Mouse (Mus musculus): Measurements from ENCODE around the gene Rel.
A peak's percentile ranks its signal among the peaks of the same experiment; 100 is the strongest.
"Not testable (repeated sequence)": the region's sequence is repeated elsewhere in the genome, so short reads cannot be mapped to it uniquely, and the experiment has no call there.

The Rel gene

DNA sequence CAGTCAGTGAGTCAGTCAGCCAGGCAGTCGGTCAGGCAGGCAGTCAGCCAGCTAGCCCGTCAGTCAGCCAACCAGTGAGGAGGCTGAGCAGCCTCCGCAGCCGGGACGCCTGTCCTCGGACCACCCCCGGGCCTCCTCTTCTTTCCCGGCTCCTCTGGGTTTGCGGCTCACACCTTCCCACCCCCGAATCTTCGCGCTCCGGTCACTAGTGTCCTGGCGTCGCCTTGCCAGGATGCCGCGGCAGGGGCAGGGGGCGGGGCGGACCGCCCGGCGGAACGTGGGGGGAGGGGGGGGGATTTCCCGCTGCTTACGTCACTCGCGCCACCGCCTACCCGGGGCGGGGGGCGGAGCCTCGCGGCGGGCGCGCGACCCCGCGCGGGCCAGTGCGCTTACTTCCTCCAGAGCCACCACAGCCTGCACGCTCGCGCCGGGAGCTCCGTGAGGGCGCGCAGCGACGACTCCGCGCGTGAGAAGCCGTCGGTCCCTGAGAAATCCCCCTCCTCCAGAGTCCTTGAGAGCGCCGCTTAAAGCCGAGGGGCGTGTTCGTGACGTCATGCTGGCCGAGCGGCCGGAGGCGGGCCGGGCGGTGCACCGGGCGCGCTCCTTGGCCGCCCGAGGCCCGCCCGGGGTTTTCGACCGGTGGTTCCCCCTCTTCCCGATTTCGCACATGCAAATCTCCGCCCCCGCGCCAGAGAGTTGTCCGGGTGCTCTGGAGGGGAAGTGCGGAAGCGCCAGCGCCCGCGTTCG lies at the start of gene Rel:
Gene Rel, minus strand, starts transcription at position 211 of the 747 bp plus-strand sequence.
- peak; percentile 72 for DNase-seq (ENCODE audit: low read depth)

DNA sequence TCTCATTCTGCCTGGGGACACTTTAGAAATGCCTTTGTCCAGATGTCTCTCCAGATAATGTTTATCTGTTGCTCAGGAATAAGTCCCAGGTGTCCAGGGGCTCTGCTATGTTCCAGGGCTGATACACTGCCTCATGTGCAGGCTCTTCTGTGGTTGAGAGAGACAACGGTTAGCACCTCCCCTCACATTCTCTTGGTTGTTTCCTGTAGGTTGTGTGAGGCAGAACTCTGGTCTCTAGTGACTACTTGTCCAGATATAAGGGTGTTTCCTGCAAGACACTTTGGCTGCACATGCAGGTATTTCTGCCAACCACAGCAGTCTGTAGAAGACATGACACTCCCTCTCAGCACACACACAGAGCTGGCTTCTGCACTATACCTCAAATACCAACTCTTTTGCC lies 48.0 kb upstream of the Rel start:
- no peak for DNase-seq (ENCODE audit: low read depth)

DNA sequence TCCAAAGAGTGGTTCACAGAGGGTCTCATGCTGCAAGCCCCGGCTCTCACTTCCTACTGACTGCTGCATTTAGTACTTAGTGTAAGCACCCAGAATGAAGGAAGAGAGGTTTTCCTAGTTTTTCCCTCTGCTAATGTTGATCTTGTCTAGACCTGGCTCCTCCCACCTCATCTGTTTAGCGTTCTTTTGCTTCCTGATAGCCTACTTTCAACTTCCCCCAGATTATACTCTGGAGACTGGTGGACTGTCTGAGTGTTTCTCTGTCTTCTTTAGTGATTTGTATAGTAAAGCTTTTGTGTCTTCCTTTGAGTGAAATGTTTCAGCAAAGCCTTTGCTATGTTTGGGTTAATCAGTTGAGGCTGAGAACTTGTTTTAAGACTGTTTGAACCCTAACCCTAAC lies 40.0 kb upstream of the Rel start:
- DNase-seq (ENCODE audit: low read depth), result no peak

DNA sequence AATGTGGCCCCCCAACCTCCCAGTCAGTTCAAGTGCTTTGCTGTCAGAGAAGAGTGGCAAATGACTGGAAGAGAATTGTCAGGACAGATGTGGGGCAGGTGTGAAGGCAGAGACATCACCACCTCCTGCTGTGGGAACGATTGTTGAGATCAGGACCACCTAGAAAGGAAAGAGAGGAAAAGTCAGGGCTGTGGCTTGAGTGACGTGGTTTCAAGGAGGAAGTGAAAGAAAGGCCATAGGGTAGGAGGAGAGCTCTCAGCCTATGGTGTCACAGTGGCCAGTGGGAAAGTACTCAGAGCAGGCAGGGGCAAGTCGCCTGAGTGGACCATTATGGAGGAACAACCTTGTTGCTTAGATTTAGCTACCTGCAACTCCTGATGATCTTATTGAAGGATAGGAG lies 34.9 kb upstream of the Rel start:
- DNase-seq (ENCODE audit: low read depth), result no peak

DNA sequence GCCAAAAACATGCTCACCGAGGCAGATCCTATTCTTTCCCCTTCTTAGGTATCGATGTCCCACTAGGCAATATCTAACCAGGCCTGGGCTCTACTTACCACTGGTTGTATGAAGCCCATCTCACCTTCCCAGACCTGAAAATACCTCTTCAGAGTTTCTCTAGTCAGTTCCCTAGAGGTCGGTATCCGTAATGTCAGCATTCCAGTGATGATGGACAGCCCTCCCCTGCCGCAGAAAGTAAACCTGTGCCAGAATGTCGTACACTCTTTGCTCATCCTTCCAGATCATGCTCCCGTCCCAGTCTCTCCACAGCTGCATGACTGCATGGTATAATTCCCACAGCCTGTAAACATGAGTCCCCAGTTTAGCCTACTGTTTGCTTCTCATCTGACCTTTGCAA lies 32.4 kb upstream of the Rel start:
- no peak for DNase-seq (ENCODE audit: low read depth)

DNA sequence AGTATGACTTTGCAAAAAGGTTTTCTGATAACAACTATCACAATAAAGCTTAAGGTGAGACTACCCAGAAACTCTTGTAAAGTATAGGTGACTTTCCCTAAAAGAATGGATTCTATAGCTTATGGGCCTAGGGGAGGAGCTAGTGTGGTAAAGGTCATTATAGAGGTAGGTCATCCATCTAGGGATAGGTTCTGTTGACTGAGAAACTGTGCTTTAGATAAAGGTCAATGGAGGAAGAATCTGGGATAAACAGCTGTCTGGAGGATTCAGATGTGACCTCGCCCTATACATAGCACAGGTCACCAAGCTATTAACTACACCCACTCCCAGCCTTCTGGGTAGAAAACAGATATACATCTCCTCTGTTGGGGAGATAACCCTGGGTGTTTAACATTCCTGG lies 31.5 kb upstream of the Rel start:
- no peak for DNase-seq (ENCODE audit: low read depth)

DNA sequence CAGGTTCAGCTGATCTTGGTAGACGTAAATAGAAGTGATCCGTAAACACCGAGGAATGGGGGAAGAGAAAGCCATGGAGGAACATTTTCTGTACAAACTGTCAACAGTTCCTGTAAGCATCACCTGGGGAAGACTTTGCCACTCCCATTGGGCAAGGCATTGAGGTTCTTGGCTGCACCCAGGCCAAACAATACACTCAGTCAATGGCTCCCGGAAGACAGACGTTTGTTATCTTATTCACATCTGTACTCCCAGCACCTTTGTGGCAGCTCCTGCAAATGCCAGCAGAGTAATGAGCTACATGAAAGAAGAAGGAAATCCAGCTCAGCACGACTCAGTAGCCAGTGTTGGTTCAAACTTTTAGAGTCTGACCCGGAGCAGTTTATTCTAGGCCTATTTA lies 31.1 kb upstream of the Rel start:
- DNase-seq (ENCODE audit: low read depth), result no peak

DNA sequence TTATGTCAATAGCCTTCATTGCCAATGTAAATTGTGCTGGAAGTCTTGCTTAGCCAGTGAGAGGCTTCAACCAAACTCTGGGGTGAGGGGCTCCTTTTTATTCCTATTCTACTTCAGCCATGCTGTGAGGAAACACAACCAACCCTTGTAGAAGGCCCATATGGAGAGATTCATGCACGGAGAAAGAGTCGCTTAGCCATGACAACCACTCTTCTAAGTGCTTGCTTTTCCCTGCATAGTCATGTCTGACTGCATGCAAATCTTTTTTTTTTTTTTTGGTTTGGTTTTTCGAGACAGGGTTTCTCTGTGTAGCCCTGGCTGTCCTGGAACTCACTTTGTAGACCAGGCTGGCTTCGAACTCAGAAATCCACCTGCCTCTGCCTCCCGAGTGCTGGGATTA lies 12.9 kb upstream of the Rel start:
- not testable (repeated sequence) for DNase-seq (ENCODE audit: low read depth)

DNA sequence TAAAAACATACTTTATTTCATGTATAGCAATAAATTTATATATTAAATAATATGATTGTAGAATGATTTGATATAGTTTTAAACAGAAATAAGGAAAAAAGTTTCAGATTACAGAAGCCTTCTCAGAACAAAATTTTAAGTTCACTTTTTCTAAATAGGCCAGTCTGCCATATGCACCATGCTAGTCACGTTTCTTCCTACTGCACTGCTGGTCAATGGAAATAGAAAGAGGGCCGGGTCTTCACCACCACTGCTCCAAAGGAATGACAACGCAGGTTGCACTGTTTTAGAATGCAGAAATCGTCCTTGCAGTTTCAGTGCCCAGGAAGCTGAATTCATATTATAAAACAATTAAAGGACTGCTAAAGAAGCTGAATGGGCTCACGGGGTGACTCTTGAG lies 12.3 kb upstream of the Rel start:
- DNase-seq (ENCODE audit: low read depth), result no peak

DNA sequence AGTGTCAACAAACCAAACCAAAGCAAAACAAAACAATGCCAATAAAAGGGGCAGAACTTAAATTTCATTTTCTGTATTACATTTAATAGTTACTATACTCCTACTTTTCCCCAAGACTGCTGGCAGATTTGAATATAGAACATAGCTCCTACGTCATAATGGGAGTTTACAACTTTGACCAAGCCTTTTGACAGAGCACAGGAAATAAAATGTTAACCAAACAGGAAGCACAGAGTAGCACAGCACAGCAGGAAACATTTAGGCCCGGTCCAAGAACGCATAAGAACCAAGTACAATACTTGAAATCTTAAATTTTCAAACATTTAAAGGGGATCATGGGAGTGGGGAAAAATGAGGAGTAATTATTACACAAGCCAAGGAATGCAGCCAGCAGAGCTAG lies 11.3 kb upstream of the Rel start:
- no peak for DNase-seq (ENCODE audit: low read depth)

DNA sequence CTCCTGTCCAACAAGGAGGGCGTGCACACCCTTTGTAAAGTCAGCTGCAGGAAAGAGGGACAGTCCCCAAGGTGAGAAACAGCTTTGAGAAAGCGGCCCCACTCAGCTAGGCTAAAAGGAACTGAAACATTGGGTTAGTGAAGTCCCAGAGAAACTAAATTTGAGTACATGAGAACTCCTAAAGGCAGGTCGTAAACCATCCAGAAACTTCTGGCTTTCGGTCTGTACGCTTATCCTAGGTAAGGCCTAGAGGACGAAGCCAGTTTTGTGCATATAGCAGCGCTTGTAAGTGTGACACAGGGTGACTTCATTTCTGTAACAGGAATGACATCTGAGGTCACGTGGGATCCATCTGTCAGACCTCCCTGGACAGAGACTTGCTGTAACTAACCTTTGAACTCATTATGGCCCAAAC lies 8.0 kb upstream of the Rel start:
- DNase-seq (ENCODE audit: low read depth), result no peak

DNA sequence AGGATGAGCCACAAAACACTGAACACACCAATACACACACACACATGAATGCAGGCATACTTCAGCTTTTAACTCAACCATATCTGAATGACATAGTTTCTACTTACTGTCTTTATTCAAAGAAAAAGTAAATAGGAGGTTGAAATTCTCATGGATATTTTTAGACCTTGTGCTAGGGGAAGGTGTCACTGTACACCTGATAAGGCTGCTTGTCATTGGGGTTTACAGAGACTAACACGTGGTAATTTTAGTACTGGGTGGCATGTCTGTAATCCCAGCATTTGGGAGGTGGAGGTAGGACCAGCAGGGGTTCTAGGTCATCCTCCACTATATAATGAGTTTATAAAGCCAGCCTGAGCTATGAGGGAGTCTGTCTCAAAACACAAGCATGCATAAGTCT lies 1.7 kb upstream of the Rel start:
- DNase-seq (ENCODE audit: low read depth), result no peak

DNA sequence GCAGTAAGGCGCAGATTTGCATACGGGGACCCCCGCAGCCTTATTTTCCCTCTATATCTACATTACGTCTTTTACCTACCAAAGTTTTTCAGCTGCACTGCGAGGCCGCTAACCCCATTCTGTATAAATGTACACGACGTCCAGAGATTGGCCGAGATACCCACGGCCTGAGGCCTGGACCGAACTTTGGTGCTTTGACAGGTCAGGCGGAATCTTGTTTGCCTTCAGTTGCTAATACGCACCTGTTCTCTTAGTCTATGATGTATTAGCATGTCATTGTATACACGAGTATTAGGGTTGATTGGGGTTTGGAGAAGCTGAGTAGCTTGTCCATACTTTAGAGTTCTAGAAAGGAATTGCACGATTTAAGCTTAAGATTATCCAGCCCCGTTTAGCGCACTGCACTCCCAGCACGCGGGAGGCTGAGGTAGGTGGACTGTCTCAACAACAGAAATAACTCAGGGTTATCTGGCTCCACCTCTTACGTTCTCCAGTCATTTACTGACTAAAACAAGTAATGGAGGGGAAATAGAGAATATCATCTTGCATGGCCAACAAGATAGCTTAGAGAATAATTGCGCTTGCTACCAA lies 832 bp upstream of the Rel start:
- DNase-seq (ENCODE audit: low read depth), result no peak

DNA sequence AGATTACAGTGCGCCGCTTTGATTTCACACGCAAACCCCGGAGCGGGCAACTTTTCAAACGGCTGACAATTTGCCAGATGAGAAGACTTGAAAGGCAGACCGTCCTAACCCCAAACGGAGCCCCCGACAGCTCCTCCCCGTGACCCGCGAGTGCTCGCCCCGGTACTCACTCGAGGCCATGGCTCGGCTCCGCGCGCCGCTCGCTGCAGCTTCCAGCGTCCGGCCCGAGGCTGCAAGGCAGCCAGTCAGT lies 335 bp downstream of the Rel start:
- DNase-seq (ENCODE audit: low read depth), result peak; percentile 32

DNA sequence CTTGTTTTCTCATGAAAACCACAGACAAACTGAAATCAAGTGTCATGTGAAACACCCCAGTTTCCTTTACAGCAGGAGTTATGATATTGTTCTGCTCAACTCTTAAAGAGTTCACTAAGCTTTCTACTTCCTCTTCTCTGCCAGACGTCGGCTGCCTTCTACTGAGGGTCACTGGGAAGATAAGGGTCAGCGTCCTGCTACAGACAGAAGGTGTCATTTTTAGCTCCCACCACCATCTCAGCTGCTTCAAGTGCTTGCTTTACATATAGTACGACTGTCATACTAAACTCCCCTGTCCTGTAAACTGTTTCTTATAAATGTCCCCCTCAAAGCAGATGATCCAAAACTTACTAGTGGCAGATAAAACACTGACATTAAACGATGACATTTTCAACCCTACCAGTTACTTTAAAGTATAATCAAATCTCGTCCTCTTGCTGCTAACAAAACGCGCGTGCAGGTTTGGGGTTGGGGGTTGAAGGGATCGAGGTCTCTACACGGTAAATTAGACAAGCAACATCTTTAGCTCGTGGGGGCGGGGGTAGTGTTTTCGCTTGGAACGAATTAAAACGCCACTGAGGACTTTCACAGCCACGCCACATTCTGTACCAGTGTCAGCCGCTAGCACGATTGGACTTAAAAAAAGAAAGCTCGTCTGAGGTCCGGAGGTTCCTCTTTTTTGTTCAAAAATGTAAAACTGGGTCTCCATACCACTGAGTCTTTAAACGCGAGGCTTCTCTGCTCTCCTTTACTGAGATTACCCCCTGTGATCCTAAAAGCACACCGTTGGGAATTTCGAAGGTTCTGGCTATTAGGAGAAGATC lies 872 bp downstream of the Rel start:
- DNase-seq (ENCODE audit: low read depth), result peak; percentile 34

DNA sequence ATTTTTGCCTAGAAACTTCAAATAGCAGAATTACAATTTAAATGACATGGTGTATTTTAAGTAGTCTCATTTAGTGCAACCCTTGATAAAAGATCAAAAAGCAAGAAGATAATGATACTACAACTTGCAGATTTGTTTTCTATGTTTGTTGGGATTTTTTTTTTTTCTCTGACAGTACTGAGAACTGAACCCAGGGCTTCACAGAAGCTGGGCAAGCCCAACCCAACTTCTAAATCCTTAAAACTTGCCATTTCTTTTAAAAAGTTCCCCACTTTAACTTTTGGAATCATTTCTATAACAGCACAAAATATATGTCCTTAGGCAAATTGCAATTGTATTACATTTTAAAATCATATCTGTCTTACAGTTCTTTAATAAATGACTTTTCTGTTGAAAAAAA lies 1.7 kb downstream of the Rel start:
- no peak for DNase-seq (ENCODE audit: low read depth)

DNA sequence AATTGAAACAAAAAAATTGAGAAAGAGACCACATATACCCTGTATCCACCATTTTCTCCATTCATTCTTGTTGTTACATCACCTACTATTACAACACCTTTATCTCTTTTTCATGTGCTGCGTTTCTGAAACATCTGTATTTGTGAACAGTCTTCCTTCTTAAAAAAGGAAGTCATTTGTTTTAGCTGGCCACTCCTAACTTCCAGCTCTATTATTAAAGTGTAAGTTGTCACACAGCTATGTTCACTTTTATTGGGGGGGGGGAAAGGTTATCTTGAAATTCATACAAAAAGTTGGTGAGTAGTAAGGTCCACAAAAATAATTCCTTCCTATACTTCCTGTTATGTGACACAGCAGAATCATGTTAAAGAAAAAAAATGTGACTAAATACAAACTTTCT lies 2.8 kb downstream of the Rel start:
- no peak for DNase-seq (ENCODE audit: low read depth)

DNA sequence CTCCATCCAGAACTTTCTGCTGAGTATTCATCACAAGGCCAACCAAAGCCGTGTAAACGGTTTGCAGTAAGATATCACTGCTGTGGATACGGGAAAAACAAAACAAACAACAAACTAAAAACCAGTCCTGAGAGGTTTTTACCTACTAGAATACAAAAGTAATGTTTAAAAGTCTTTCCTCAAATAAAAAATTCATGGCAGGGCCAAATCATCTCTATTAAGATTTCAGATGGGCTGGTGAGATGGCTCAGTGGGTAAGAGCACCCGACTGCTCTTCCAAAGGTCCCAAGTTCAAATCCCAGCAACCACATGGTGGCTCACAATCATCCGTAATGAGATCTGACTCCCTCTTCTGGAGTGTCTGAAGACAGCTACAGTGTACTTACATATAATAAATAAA lies 3.4 kb downstream of the Rel start:
- DNase-seq (ENCODE audit: low read depth), result not testable (repeated sequence)

DNA sequence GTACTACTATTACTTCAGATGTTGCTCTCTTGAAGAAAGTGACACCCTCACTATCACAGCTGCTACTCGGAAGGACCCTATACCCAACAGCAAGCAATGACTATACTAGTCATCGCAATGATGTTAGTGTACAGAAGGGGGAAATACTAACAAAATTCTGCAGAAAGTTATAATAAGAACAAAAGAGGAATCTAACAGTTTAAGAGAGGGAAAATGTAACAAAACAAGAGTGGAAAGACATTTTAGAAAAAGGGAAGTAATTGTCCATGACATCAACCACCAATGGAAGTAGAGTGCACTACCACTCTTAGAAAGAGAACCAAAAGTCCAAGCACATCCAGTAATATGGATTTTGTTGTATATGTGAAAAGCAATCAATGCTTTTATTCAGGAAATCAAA lies 8.1 kb downstream of the Rel start:
- no peak for DNase-seq (ENCODE audit: low read depth)

DNA sequence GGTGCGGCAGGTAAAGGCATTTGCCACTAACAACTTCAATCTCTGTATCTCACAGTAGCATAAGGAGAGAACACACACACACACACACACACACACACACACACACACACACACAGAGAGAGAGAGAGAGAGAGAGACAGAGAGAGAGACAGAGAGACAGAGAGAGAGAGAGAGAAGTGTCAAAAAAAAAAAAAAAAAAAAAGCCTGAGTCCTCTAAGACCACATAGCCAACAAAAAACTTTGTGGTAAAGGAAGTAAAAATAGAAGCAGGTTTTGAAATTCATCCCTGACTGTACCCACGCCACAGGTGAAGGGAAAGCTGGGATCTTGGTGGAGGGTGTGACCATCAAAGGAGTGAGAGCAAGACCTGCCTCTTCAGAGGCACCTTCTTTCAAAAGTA lies 12.6 kb downstream of the Rel start:
- DNase-seq (ENCODE audit: low read depth), result no peak

DNA sequence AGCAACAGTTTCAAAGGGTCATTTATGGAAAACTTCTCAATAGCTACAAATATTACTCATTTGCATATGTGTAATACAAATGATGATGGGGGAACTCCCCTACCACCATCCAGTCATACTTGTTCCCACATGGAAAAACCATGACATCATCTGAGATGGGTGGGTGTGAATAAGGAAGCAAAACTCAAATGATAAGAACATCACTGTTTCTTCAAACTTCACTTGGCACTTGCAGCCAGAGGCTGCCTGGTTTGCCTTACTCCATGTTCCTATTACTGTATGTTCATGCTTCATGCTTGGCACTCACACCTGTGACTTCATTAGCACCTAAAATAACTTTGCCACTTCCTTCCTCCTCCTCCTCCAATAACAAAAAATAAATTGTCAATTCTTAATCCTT lies 16.4 kb downstream of the Rel start:
- DNase-seq (ENCODE audit: low read depth), result no peak

DNA sequence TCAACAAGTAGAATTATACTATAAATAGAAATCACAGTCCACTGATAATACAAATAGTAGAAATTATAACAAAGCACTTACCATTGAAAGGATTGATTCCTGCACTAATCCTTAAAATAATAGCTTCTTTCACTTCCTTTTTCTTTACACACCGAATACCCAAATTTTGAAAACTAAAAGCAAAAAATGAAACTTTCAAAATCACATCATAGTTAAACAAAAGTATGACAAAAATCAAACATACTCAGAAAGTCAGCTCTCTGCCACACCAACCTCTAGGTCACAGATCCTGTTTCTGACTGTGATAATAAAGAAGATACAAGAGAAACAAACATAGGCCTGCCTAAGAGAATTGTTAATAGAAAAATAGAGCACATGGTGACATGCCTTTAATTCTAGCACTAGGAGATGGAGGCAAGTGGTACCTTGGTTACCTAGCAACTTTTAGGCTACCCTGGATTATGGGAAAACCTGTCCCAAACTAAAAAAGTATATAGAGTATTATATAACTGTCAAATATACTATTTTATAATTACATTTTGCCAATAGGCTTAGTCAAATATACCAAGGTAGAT lies 17.5 kb downstream of the Rel start:
- DNase-seq (ENCODE audit: low read depth), result no peak

DNA sequence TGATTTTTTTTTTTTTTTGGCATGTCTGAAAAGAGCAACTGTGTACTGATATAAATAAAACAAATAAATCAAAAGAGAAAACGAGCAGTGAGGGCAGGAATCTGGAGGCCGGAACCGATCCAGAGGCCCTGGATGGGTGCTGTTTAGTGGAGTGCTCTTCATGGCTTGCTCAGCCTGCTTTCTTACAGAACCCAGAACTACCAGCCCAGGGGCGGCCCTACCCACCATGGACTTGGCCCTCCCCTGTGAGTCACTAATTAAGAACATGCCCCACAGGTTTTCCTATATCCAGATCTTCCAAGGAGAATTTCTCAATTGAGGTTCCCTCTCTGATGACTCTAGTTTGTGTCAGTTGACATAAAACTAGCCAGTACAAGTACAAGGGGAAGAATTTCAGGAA lies 24.7 kb downstream of the Rel start:
- no peak for DNase-seq (ENCODE audit: low read depth)

Measured in c-Kit-positive CD71-negative TER-119-negative erythroid progenitor cells, embryonic 14.5 days (primary cell).